ENCODE assay signal across 7 mouse cellular contexts in the genomic region with DNA sequence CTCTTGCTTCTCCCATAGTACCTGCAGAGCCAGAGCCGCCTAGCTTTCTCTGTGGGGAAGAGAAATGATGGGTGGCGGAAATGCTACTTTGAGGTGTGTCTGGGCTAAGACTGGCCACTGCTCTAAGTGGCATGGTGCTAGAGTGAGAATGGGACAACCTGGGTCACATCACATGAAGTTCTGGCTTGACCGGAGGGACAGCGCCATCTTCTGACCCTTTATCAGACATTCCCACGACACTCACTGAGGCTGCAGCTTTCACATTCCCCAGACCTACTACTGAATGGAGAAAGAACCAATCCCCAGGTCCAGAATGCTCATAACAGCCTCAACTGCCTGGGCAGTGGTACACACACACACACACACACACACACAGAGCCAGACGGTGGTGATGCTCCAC. TPM values are rescaled to one million over a fixed set of nuclear protein-coding genes. Genes with fewer than 3 reads are reported as not detected.
A peak's percentile ranks its signal among the peaks of the same experiment; 100 is the strongest.
DNase-seq lines count a peak whose midpoint lies in the region; ATAC-seq and TF ChIP-seq lines count a peak whose summit lies in the region.

No protein-coding gene starts in this region.

- H3K4me3 ChIP-seq in midbrain, embryonic 14.5 days (replicated peaks; ENCODE audit: low read depth, low read length), result no peak overlapping the region
- H3K4me3 ChIP-seq in midbrain, embryonic 16.5 days (ENCODE audit: low read depth, low read length), result no peak overlapping the region
- no peak overlapping the region for H3K4me3 ChIP-seq in bone marrow macrophage, adult 2 months (ENCODE audit: insufficient read depth, low read length)
- no peak overlapping the region for H3K4me3 ChIP-seq in embryonic facial prominence, embryonic 14.5 days (ENCODE audit: low read depth, low read length)
- H3K4me3 ChIP-seq in liver, postnatal 0 days (ENCODE audit: low read depth, low read length), result no peak overlapping the region
- H3K4me3 ChIP-seq in stomach, embryonic 14.5 days (ENCODE audit: low read depth, low read length), result no peak overlapping the region

- no peak for TF ChIP-seq POLR2A in bone marrow macrophage, adult 2 months (IDR thresholded peaks at IDR 0.05; ENCODE audit: borderline replicate concordance, low read depth, low read length)

- TF ChIP-seq CTCF in bone marrow macrophage, adult 2 months (IDR thresholded peaks at IDR 0.05; ENCODE audit: low read depth, low read length), result peak; percentile 49; the same call in 1 of the 2 replicates
- peak; percentile 78 for TF ChIP-seq CTCF in liver, postnatal 0 days (IDR thresholded peaks at IDR 0.05; ENCODE audit: low read depth)

- ATAC-seq in midbrain, embryonic 14.5 days (ENCODE audit: low FRiP score, low TSS enrichment), result no peak
- ATAC-seq in midbrain, embryonic 16.5 days, result no peak
- ATAC-seq in embryonic facial prominence, embryonic 14.5 days (ENCODE audit: low read depth), result no peak
- no peak for ATAC-seq in liver, postnatal 0 days
- peak; percentile 24; the same call in 1 of the 2 replicates for ATAC-seq in stomach, embryonic 14.5 days (ENCODE audit: insufficient number of reproducible peaks, insufficient read depth, low FRiP score, low read depth)

- H3K27me3 ChIP-seq in midbrain, embryonic 14.5 days (ENCODE audit: control insufficient read depth, insufficient read depth, low read length), result no peaks in the 10 kb centered on the region
- no peaks in the 10 kb centered on the region for H3K27me3 ChIP-seq in midbrain, embryonic 16.5 days (ENCODE audit: control insufficient read depth, insufficient read depth, low read depth, low read length)
- no peaks in the 10 kb centered on the region for H3K27me3 ChIP-seq in embryonic facial prominence, embryonic 14.5 days (replicated peaks; ENCODE audit: control insufficient read depth, insufficient read depth, low read length)
- no peaks in the 10 kb centered on the region for H3K27me3 ChIP-seq in liver, postnatal 0 days (ENCODE audit: insufficient read depth, low read length)
- H3K27me3 ChIP-seq in stomach, embryonic 14.5 days (ENCODE audit: control insufficient read depth, insufficient read depth, low read length), result no peaks in the 10 kb centered on the region

- H3K27ac ChIP-seq in midbrain, embryonic 14.5 days (replicated peaks; ENCODE audit: low read depth, low read length), result no peak overlapping the region
- H3K27ac ChIP-seq in midbrain, embryonic 16.5 days (ENCODE audit: low read length), result no peak overlapping the region
- no peak overlapping the region for H3K27ac ChIP-seq in bone marrow macrophage, adult 2 months (ENCODE audit: insufficient read depth, low read depth, low read length)
- no peak overlapping the region for H3K27ac ChIP-seq in embryonic facial prominence, embryonic 14.5 days (replicated peaks; ENCODE audit: low read depth, low read length)
- no peak overlapping the region for H3K27ac ChIP-seq in liver, postnatal 0 days (ENCODE audit: low read depth)
- H3K27ac ChIP-seq in stomach, embryonic 14.5 days (ENCODE audit: low read length), result no peak overlapping the region

- no peak overlapping the region for H3K4me2 ChIP-seq in midbrain, embryonic 14.5 days (ENCODE audit: low read length)
- H3K4me2 ChIP-seq in midbrain, embryonic 16.5 days (ENCODE audit: low read length), result no peak overlapping the region
- H3K4me2 ChIP-seq in embryonic facial prominence, embryonic 14.5 days (ENCODE audit: low read depth, low read length), result no peak overlapping the region
- H3K4me2 ChIP-seq in liver, postnatal 0 days (ENCODE audit: low read depth, low read length), result no peak overlapping the region
- H3K4me2 ChIP-seq in stomach, embryonic 14.5 days (replicated peaks; ENCODE audit: low read depth, low read length), result no peak overlapping the region

- H3K4me1 ChIP-seq in midbrain, embryonic 14.5 days (ENCODE audit: control insufficient read depth, insufficient read depth, low read length), result peaks cover 16% of the 10 kb centered on the region
- H3K4me1 ChIP-seq in midbrain, embryonic 16.5 days (ENCODE audit: control insufficient read depth, insufficient read depth, low read length), result peaks cover 17% of the 10 kb centered on the region
- peaks cover 10% of the 10 kb centered on the region for H3K4me1 ChIP-seq in bone marrow macrophage, adult 2 months (ENCODE audit: control insufficient read depth, insufficient read depth, low read length)
- H3K4me1 ChIP-seq in embryonic facial prominence, embryonic 14.5 days (ENCODE audit: control insufficient read depth, insufficient read depth, low read length), result peaks cover 3% of the 10 kb centered on the region; the same call in 1 of the 2 replicates
- peaks cover 7% of the 10 kb centered on the region; the same call in 1 of the 2 replicates for H3K4me1 ChIP-seq in liver, postnatal 0 days (ENCODE audit: insufficient read depth)
- 0 out of 2 replicates have a peak, but pooled peaks cover 3% of the 10 kb centered on the region for H3K4me1 ChIP-seq in stomach, embryonic 14.5 days (ENCODE audit: control insufficient read depth, insufficient read depth, low read length)

- H3K9ac ChIP-seq in midbrain, embryonic 14.5 days (replicated peaks; ENCODE audit: low read length), result no peak overlapping the region
- no peak overlapping the region for H3K9ac ChIP-seq in midbrain, embryonic 16.5 days (ENCODE audit: low read depth, low read length)
- H3K9ac ChIP-seq in embryonic facial prominence, embryonic 14.5 days (ENCODE audit: low read depth, low read length), result no peak overlapping the region
- H3K9ac ChIP-seq in liver, postnatal 0 days (replicated peaks), result no peak overlapping the region
- no peak overlapping the region for H3K9ac ChIP-seq in stomach, embryonic 14.5 days (replicated peaks; ENCODE audit: low read depth, low read length)

- WGBS in midbrain, embryonic 14.5 days, result 33% methylated on average over 6 of the region's 6 CpGs
- 27% methylated on average over 6 of the region's 6 CpGs for WGBS in midbrain, embryonic 16.5 days
- WGBS in embryonic facial prominence, embryonic 14.5 days, result 34% methylated on average over 6 of the region's 6 CpGs
- 36% methylated on average over 6 of the region's 6 CpGs for WGBS in liver, postnatal 0 days (ENCODE audit: insufficient replicate concordance)
- WGBS in stomach, embryonic 14.5 days, result 36% methylated on average over 6 of the region's 6 CpGs

- peaks cover 27% of the 10 kb centered on the region for H3K36me3 ChIP-seq in midbrain, embryonic 14.5 days (ENCODE audit: control insufficient read depth, insufficient read depth, low read length)
- peaks cover 6% of the 10 kb centered on the region; the same call in 1 of the 2 replicates for H3K36me3 ChIP-seq in midbrain, embryonic 16.5 days (ENCODE audit: control insufficient read depth, insufficient read depth, low read length)
- peaks cover 22% of the 10 kb centered on the region for H3K36me3 ChIP-seq in embryonic facial prominence, embryonic 14.5 days (ENCODE audit: control insufficient read depth, insufficient read depth, low read length)
- peaks cover 14% of the 10 kb centered on the region for H3K36me3 ChIP-seq in liver, postnatal 0 days (replicated peaks; ENCODE audit: insufficient read depth, low read length)
- peaks cover 12% of the 10 kb centered on the region for H3K36me3 ChIP-seq in stomach, embryonic 14.5 days (ENCODE audit: control insufficient read depth, insufficient read depth, low read length)

- DNase-seq in midbrain, embryonic 14.5 days, result peak; percentile 49
- peak; percentile 22 for DNase-seq in embryonic facial prominence, embryonic 14.5 days (ENCODE audit: low spot score)
- DNase-seq in liver, postnatal 0 days, result peak; percentile 64
- DNase-seq in ovary, postnatal 10 days (ENCODE audit: low spot score), result no peak

- no peaks in the 10 kb centered on the region for H3K9me3 ChIP-seq in midbrain, embryonic 14.5 days (ENCODE audit: control insufficient read depth, low read length)
- no peaks in the 10 kb centered on the region for H3K9me3 ChIP-seq in midbrain, embryonic 16.5 days (replicated peaks; ENCODE audit: control insufficient read depth, low read length, poor library complexity, severe bottlenecking)
- no peaks in the 10 kb centered on the region for H3K9me3 ChIP-seq in embryonic facial prominence, embryonic 14.5 days (ENCODE audit: control insufficient read depth, low read length)
- H3K9me3 ChIP-seq in liver, postnatal 0 days (ENCODE audit: low read length), result no peaks in the 10 kb centered on the region
- H3K9me3 ChIP-seq in stomach, embryonic 14.5 days (ENCODE audit: control insufficient read depth, low read depth, low read length), result no peaks in the 10 kb centered on the region

- TF ChIP-seq EP300 in liver, postnatal 0 days (IDR thresholded peaks at IDR 0.05; ENCODE audit: low read depth), result no peak

RNA-seq across cellular contexts. Expression of a gene that starts 5.6 kb away (rescaled TPM):
- polyA plus RNA-seq in midbrain, embryonic 14.5 days (2014; fragmentation: Nextera tagmentation; extraction: Ambion mirVana), result 32.5 and 39.3 TPM in 2 replicates
- polyA plus RNA-seq in midbrain, embryonic 16.5 days (2015; fragmentation: Nextera tagmentation; extraction: Ambion mirVana), result 57.2 and 64.1 TPM in 2 replicates
- polyA plus RNA-seq in bone marrow macrophage, adult 2 months (2012; ENCODE audit: insufficient read depth, insufficient read length, missing spikeins), result 12.2 and 14.4 TPM in 2 replicates
- polyA plus RNA-seq in embryonic facial prominence, embryonic 14.5 days (2014; fragmentation: Nextera tagmentation; extraction: Ambion mirVana), result 140 and 164 TPM in 2 replicates
- polyA plus RNA-seq in liver, postnatal 0 days (2015; fragmentation: Nextera tagmentation; extraction: Ambion mirVana), result 317 and 319 TPM in 2 replicates
- 157 and 164 TPM in 2 replicates for polyA plus RNA-seq in stomach, embryonic 14.5 days (2014; fragmentation: Nextera tagmentation; extraction: Ambion mirVana)

RNA-seq across cellular contexts. Expression of a gene that starts 9.7 kb away (rescaled TPM):
- 2,683 and 2,948 TPM in 2 replicates for polyA plus RNA-seq in midbrain, embryonic 14.5 days (2014; fragmentation: Nextera tagmentation; extraction: Ambion mirVana)
- 2,051 and 2,173 TPM in 2 replicates for polyA plus RNA-seq in midbrain, embryonic 16.5 days (2015; fragmentation: Nextera tagmentation; extraction: Ambion mirVana)
- polyA plus RNA-seq in bone marrow macrophage, adult 2 months (2012; ENCODE audit: insufficient read depth, insufficient read length, missing spikeins), result 431 and 432 TPM in 2 replicates
- polyA plus RNA-seq in embryonic facial prominence, embryonic 14.5 days (2014; fragmentation: Nextera tagmentation; extraction: Ambion mirVana), result 1,358 and 1,723 TPM in 2 replicates
- 647 and 656 TPM in 2 replicates for polyA plus RNA-seq in liver, postnatal 0 days (2015; fragmentation: Nextera tagmentation; extraction: Ambion mirVana)
- 1,982 and 2,067 TPM in 2 replicates for polyA plus RNA-seq in stomach, embryonic 14.5 days (2014; fragmentation: Nextera tagmentation; extraction: Ambion mirVana)

RNA-seq across cellular contexts. Expression of a gene that starts 12.0 kb away (rescaled TPM):
- polyA plus RNA-seq in midbrain, embryonic 14.5 days (2014; fragmentation: Nextera tagmentation; extraction: Ambion mirVana), result 26.5 and 33.0 TPM in 2 replicates
- 36.4 and 36.6 TPM in 2 replicates for polyA plus RNA-seq in midbrain, embryonic 16.5 days (2015; fragmentation: Nextera tagmentation; extraction: Ambion mirVana)
- polyA plus RNA-seq in bone marrow macrophage, adult 2 months (2012; ENCODE audit: insufficient read depth, insufficient read length, missing spikeins), result 24.9 and 28.1 TPM in 2 replicates
- polyA plus RNA-seq in embryonic facial prominence, embryonic 14.5 days (2014; fragmentation: Nextera tagmentation; extraction: Ambion mirVana), result 25.1 and 30.3 TPM in 2 replicates
- polyA plus RNA-seq in liver, postnatal 0 days (2015; fragmentation: Nextera tagmentation; extraction: Ambion mirVana), result 3.9 and 5.1 TPM in 2 replicates
- 29.2 and 31.6 TPM in 2 replicates for polyA plus RNA-seq in stomach, embryonic 14.5 days (2014; fragmentation: Nextera tagmentation; extraction: Ambion mirVana)

RNA-seq across cellular contexts. Expression of a gene that starts 43.6 kb away (rescaled TPM):
- 0.43 and 0.68 TPM in 2 replicates for polyA plus RNA-seq in midbrain, embryonic 14.5 days (2014; fragmentation: Nextera tagmentation; extraction: Ambion mirVana)
- polyA plus RNA-seq in midbrain, embryonic 16.5 days (2015; fragmentation: Nextera tagmentation; extraction: Ambion mirVana), result 0.57 and 0.64 TPM in 2 replicates
- polyA plus RNA-seq in bone marrow macrophage, adult 2 months (2012; ENCODE audit: insufficient read depth, insufficient read length, missing spikeins), result 0.23 TPM in 1 of 2 replicates, not detected in the other
- polyA plus RNA-seq in embryonic facial prominence, embryonic 14.5 days (2014; fragmentation: Nextera tagmentation; extraction: Ambion mirVana), result 10.7 and 11.0 TPM in 2 replicates
- 0.21 and 0.34 TPM in 2 replicates for polyA plus RNA-seq in liver, postnatal 0 days (2015; fragmentation: Nextera tagmentation; extraction: Ambion mirVana)
- polyA plus RNA-seq in stomach, embryonic 14.5 days (2014; fragmentation: Nextera tagmentation; extraction: Ambion mirVana), result 10.2 and 10.7 TPM in 2 replicates

RNA-seq across cellular contexts. Expression of a gene that starts 59.7 kb away (rescaled TPM):
- 1.1 and 1.5 TPM in 2 replicates for polyA plus RNA-seq in midbrain, embryonic 14.5 days (2014; fragmentation: Nextera tagmentation; extraction: Ambion mirVana)
- polyA plus RNA-seq in midbrain, embryonic 16.5 days (2015; fragmentation: Nextera tagmentation; extraction: Ambion mirVana), result 0.78 and 0.93 TPM in 2 replicates
- polyA plus RNA-seq in bone marrow macrophage, adult 2 months (2012; ENCODE audit: insufficient read depth, insufficient read length, missing spikeins), result 23.2 and 32.3 TPM in 2 replicates
- polyA plus RNA-seq in embryonic facial prominence, embryonic 14.5 days (2014; fragmentation: Nextera tagmentation; extraction: Ambion mirVana), result 2.0 and 2.6 TPM in 2 replicates
- polyA plus RNA-seq in liver, postnatal 0 days (2015; fragmentation: Nextera tagmentation; extraction: Ambion mirVana), result 6.1 and 6.9 TPM in 2 replicates
- 3.7 and 4.7 TPM in 2 replicates for polyA plus RNA-seq in stomach, embryonic 14.5 days (2014; fragmentation: Nextera tagmentation; extraction: Ambion mirVana)
